Mouse (Mus musculus) liver, embryonic 11.5 days (tissue): ENCODE results near the gene Ncoa7. TPM values are rescaled to one million over a fixed set of nuclear protein-coding genes. Genes with fewer than 3 reads are reported as not detected.
A peak's percentile ranks its signal among the peaks of the same experiment; 100 is the strongest.
"Not testable (repeated sequence)": the region's sequence is repeated elsewhere in the genome, so short reads cannot be mapped to it uniquely, and the experiment has no call there.

Experiments
- ATAC-seq: fragments of 200-750 bp; cut with Nextera tagmentation; replicated peaks from 2 replicates; pipeline ENCODE4 v1.8.0; 2017; ENCODE audit warnings: moderate number of reproducible peaks, mild to moderate bottlenecking, moderate TSS enrichment, moderate library complexity; ENCODE audit not compliant: low FRiP score
- DNase-seq: peaks from one replicate; pipeline ENCODE4 v3.0.0-alpha.2; 2017; ENCODE audit warnings: low spot score
- H3K27ac ChIP-seq: fragments of 300-500 bp; sonication (generic); 2 replicates; pipeline ENCODE4 v1.5.1; 2014; ENCODE audit warnings: mild to moderate bottlenecking, low read depth, low read length, control low read depth
- H3K27me3 ChIP-seq: fragments of 300-500 bp; sonication (generic); replicated peaks from 2 replicates; pipeline ENCODE4 v1.6.1; 2014; ENCODE audit warnings: low read length, mixed read lengths; ENCODE audit not compliant: control insufficient read depth, insufficient read depth
- H3K36me3 ChIP-seq: fragments of 300-500 bp; sonication (generic); 2 replicates; pipeline ENCODE4 v1.6.1; 2014; ENCODE audit warnings: mild to moderate bottlenecking, low read length, moderate library complexity, mixed read lengths; ENCODE audit not compliant: control insufficient read depth, insufficient read depth
- H3K4me1 ChIP-seq: fragments of 300-500 bp; sonication (generic); replicated peaks from 2 replicates; pipeline ENCODE4 v1.6.1; 2014; ENCODE audit warnings: low read length, mixed read lengths; ENCODE audit not compliant: control insufficient read depth, insufficient read depth
- H3K4me2 ChIP-seq: fragments of 300-500 bp; sonication (generic); 2 replicates; pipeline ENCODE4 v1.6.1; 2014; ENCODE audit warnings: mild to moderate bottlenecking, control low read depth, moderate library complexity
- H3K4me3 ChIP-seq: fragments of 300-500 bp; sonication (generic); 2 replicates; pipeline ENCODE4 v1.5.1; 2014; ENCODE audit warnings: low read depth, low read length, control low read depth
- H3K9ac ChIP-seq: fragments of 300-500 bp; sonication (generic); 2 replicates; pipeline ENCODE4 v1.6.1; 2014; ENCODE audit warnings: low read depth, low read length, control low read depth
- H3K9me3 ChIP-seq: fragments of 300-500 bp; sonication (generic); 2 replicates; pipeline ENCODE4 v1.6.1; 2016; ENCODE audit warnings: low read length, inconsistent platforms, mixed read lengths; ENCODE audit not compliant: control insufficient read depth
- WGBS: fragments of 180-500 bp; shearing (Covaris S2); extraction: QIAGEN DNeasy Blood & Tissue Kit; methylation state at CpG from one replicate; pipeline ENCODE4 v1.1.7; 2014; 5-methylcytosine and 5-hydroxymethylcytosine counted together
- polyA plus RNA-seq: library from polyadenylated mRNA; unstranded; fragments of >200 nt; fragmentation: Nextera tagmentation; extraction: Ambion mirVana; gene quantifications from 2 replicates; pipeline ENCODE4 v1.2.1, GENCODE M21; 2014

Gene Ncoa7
- polyA plus RNA-seq, 1 experiment from 2014 or later, result 11.2 TPM

DNA sequence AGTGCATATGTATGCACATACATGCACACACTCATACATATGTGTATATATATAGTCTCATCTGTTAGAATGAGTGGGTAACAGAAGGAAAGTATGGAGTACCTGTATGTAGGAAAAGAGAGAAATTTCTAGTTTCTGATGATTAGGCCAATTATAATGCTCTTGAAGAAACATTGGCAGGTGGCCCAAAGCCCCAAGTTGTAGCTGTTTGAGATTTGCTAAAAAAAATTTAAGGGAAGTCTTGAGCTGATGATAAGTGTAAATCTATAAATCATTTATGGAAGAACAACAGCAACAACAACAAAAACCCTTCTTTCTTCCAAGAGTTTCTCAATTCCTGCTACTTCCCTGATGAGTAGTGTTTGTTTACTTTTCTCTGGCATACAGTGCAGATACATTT is 173.1 kb downstream of the Ncoa7 start:
- no peak overlapping the region for H3K27ac ChIP-seq
- no peaks in the 10 kb centered on the region for H3K36me3 ChIP-seq
- H3K4me2 ChIP-seq, result no peak overlapping the region
- no peak for ATAC-seq
- no peak for DNase-seq
- H3K9ac ChIP-seq, result no peak overlapping the region
- H3K27me3 ChIP-seq, result no peaks in the 10 kb centered on the region
- H3K9me3 ChIP-seq, result no peaks in the 10 kb centered on the region
- H3K4me3 ChIP-seq, result no peak overlapping the region
- H3K4me1 ChIP-seq, result peaks cover 3% of the 10 kb centered on the region

DNA sequence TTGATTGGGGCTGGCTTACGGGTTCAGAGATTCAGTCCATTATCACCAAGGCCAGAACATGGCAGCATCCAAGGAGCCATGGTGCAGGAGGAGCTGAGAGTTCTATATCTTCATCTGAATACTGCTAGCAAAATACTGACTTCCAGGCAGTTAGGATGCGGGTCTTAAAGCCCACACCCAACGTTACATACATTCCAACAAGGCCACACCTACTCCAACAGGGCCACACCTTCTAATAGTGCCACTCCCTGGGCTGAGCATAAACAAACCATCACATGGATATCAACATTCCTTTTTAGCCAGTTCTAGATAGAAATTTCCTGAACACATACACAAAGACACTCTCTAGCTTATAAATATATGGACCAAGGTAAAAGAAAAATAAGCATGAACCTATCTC is 173.6 kb downstream of the Ncoa7 start, which contains the start of gene Hint3:
Gene Hint3 (minus strand): TSS at position 120 of the 400 bp plus-strand sequence.
- peaks cover 3% of the 10 kb centered on the region for H3K4me1 ChIP-seq
- ATAC-seq, result no peak

DNA sequence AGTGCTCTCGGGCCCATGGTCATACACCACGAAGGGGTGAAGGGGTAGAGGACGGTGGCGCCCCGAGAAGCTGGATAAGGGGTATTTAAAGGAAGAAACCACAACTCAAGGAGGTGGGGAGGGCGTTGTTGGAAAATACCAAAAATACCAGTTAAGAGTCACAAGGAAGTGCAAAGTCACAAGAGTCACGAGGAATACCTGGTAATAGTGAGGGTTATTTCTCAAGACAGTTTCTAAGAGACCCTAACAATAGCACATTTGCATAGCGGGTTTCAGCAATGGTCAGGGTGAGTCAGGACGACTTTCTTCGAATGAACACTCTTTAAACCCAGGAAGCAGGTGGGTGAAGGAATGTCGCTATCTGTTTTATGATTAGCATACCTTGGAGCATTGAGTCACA is 174.7 kb downstream of the Ncoa7 start:
- ATAC-seq, H3K4me3 ChIP-seq, H3K36me3 ChIP-seq, H3K4me1 ChIP-seq, DNase-seq, H3K27ac ChIP-seq, H3K9ac ChIP-seq, H3K27me3 ChIP-seq, H3K4me2 ChIP-seq, H3K9me3 ChIP-seq: not testable (repeated sequence)
- 86% methylated on average over 11 of the region's 11 CpGs for WGBS

More for the DNA sequence above, 173.6 kb downstream of the Ncoa7 start, which contains the start of gene Hint3:
- H3K9me3 ChIP-seq, result no peaks in the 10 kb centered on the region
- no peak within 1 kb of the TSS for H3K9ac ChIP-seq
- H3K4me2 ChIP-seq, result no peak within 1 kb of the TSS
- H3K4me3 ChIP-seq, result no peak within 1 kb of the TSS
- no peak for DNase-seq
- H3K36me3 ChIP-seq, result no peaks in the 10 kb centered on the region
- no peak within 1 kb of the TSS for H3K27ac ChIP-seq
- WGBS, result 78% methylated on average over 3 of the region's 3 CpGs
- H3K27me3 ChIP-seq, result no peaks in the 10 kb centered on the region

DNA sequence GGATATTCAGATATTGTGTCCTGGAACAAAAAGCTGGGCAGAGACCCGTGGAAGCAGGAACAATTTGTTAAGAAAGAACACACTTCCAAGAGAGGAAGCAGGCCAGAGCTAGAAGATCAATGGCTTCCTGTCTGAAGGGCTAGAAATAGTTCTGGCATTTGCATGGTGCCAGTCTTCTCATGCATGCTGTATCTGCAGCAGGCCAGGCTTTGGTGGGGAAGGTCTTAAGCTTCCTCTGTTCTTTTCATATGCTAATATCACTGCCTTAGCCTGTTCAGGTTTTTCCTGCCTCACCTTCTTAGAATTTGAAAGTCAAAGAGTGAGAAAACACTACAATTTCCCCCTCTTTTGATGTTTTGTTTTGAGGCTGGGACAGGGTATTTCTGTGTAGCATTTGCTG is 175.6 kb downstream of the Ncoa7 start:
- WGBS, result 23% methylated on average over 1 of the region's 1 CpGs
- H3K4me1 ChIP-seq, result peaks cover 2% of the 10 kb centered on the region
- DNase-seq, result no peak
- no peaks in the 10 kb centered on the region for H3K27me3 ChIP-seq
- H3K27ac ChIP-seq, result no peak overlapping the region
- no peaks in the 10 kb centered on the region for H3K9me3 ChIP-seq
- no peak overlapping the region for H3K4me2 ChIP-seq
- H3K36me3 ChIP-seq, result no peaks in the 10 kb centered on the region
- ATAC-seq, result no peak
- H3K4me3 ChIP-seq, result no peak overlapping the region
- H3K9ac ChIP-seq, result no peak overlapping the region

DNA sequence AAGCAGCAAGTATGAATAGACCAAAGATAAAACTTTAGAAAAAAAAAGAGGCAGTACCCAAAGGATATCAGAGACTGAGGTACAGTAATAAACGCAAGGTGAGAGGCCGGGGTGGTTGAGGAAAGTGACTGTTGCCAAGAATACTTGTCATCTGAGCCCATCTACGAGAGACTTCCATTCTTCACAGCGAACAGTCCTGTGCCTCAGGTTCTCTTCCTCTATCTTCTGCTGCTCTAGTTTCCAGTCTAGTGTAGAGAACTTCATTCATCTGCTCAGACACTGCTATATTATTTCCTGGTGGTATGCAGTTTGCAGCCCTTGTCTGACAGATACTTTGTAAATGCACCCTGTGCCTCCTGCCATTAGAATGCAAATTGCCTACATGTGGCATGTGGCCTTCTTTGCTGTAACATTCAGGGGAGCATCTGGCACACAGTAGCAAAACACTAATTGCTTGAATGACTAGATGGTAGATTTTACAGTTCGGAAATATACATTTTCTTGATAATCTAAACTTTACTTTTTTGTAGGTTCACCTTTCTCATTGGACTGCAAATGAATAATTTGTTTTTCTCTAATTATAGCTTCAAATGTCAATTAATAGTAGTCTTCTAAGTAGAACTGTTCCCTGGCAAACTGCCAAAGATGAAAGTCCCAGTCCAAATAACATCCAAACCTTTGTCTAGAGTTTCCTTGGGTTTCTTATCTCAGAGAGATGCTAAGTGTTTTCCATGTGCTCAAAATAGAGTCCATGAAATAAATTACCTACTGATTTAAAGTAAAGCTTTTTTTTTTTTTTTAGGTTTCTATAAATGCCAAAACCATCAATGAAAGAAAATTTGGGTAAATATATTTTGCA is 178.7 kb downstream of the Ncoa7 start:
- H3K9ac ChIP-seq, result no peak overlapping the region
- H3K27ac ChIP-seq, result no peak overlapping the region
- DNase-seq, result no peak
- H3K4me1 ChIP-seq, result no peaks in the 10 kb centered on the region
- H3K4me3 ChIP-seq, result no peak overlapping the region
- WGBS, result 74% methylated on average over 5 of the region's 5 CpGs
- no peak for ATAC-seq
- no peak overlapping the region for H3K4me2 ChIP-seq
- H3K36me3 ChIP-seq, result no peaks in the 10 kb centered on the region
- H3K9me3 ChIP-seq, result no peaks in the 10 kb centered on the region
- H3K27me3 ChIP-seq, result no peaks in the 10 kb centered on the region

DNA sequence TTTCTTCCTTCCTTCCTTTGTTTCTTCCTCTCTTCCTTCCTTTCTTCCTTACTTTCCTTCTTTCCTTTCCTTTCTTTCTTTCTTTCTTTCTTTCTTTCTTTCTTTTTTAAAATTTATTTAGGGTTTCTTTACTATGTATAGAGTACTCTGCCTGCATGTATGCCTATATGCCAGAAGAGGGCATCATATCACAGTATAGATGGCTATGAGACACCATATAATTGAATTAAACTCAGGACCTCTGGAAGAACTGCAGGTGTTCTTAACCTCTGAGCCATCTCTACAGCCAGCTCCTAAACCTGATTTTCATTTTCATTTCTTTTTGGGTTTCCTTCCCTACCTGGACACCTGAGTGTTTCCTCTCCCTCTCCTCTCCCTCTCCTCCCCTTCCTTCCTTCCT is 180.2 kb downstream of the Ncoa7 start:
- ATAC-seq (no peak), DNase-seq (no peak)
- Histone ChIP-seq H3K27ac (no peak overlapping the region), H3K27me3 (no peaks in the 10 kb centered on the region), H3K4me1 (no peaks in the 10 kb centered on the region), H3K36me3 (no peaks in the 10 kb centered on the region), H3K9me3 (no peaks in the 10 kb centered on the region), H3K4me2 (no peak overlapping the region), H3K9ac (no peak overlapping the region), H3K4me3 (no peak overlapping the region)

DNA sequence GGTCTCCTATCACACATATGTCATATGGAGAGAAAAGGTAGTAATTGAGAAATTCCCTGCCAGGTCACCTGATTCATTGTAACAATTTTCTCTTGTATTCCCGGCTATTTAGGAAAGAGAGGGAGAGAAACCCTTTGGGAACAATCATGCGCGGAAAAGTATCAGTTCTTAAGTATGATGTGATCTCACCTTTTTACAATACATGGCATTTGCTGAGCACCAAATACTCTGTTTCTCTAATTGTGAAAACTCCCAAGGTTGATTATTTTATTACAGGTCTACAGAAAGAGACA is 184.3 kb downstream of the Ncoa7 start:
- Histone ChIP-seq H3K4me1 (no peaks in the 10 kb centered on the region), H3K4me2 (peak overlapping the region; percentile 93), H3K9me3 (no peaks in the 10 kb centered on the region), H3K27ac (no peak overlapping the region), H3K4me3 (peak overlapping the region; percentile 57), H3K27me3 (no peaks in the 10 kb centered on the region), H3K36me3 (no peaks in the 10 kb centered on the region), H3K9ac (peak overlapping the region; percentile 74)
- DNase-seq (no peak), ATAC-seq (no peak)
- WGBS, result 38% methylated on average over 3 of the region's 3 CpGs

DNA sequence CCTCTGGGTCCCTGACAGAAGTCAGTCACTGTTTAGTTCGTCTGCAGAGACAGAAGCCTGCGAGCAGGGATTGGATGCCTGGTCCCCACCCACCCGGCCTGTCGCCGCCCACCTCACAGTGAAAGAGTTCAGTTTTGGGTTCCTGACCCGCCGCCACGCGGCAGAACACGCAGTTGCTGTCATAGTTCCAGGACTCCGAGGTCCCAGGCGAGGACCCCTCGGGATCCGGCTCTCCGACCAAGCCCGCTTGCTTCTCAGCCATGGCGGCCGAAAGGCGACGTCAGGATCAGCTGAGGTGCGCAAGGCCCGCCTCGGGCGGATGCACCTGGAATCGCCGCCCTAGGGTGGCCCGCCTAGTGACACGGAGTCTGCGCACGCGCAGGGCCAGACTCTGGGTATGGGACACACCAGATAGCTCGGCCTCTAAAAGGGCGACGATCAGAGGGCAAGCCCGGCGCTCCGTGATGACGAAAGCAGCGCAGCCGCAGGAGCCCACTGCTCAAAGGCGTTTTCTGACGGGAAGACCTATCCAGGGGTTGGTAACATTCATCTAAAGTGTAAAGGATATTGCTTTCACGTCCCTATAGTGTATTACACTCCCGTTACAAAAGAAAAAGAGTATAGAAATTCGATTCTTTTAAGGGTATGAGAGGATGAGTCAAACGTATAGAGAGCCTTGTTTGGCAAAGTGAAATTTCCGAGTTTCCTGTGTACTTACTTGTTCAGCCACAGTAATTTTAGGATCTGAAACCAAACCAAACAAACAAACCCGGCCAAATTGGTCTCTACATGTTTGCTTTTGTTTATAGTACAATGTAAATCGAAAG is 184.8 kb downstream of the Ncoa7 start:
- peak; percentile 100 for ATAC-seq

More for the DNA sequence above, 184.8 kb downstream of the Ncoa7 start:
- no peaks in the 10 kb centered on the region for H3K4me1 ChIP-seq
- no peaks in the 10 kb centered on the region for H3K27me3 ChIP-seq
- peak overlapping the region; percentile 93 for H3K4me2 ChIP-seq
- WGBS, result 1% methylated on average over 49 of the region's 49 CpGs
- no peaks in the 10 kb centered on the region for H3K36me3 ChIP-seq
- peak overlapping the region; percentile 92 for H3K27ac ChIP-seq
- peak overlapping the region; percentile 74 for H3K9ac ChIP-seq
- H3K9me3 ChIP-seq, result no peaks in the 10 kb centered on the region
- peak overlapping the region; percentile 57 for H3K4me3 ChIP-seq
- DNase-seq, result peak; percentile 96
